Mouse (Mus musculus) limb, embryonic 14.5 days (tissue): ENCODE data around the gene Armc6. TPM values are rescaled to one million over a fixed set of nuclear protein-coding genes. Genes with fewer than 3 reads are reported as not detected.

ENCODE experiments used
- ATAC-seq: fragments of 200-750 bp; cut with Nextera tagmentation; 2 replicates; pipeline ENCODE4 v1.8.0; 2017; ENCODE audit warnings: low read depth, moderate number of reproducible peaks, moderate TSS enrichment; ENCODE audit not compliant: low FRiP score
- DNase-seq: peaks from one replicate; pipeline ENCODE4 v3.0.0-alpha.2; 2015; ENCODE audit warnings: low spot score
- H3K27ac ChIP-seq: fragments of 300-500 bp; sonication (generic); replicated peaks from 2 replicates; pipeline ENCODE4 v1.5.1; 2014; ENCODE audit warnings: low read depth, mild to moderate bottlenecking, low read length, moderate library complexity, mixed read lengths
- H3K27me3 ChIP-seq: fragments of 300-500 bp; sonication (generic); 2 replicates; pipeline ENCODE4 v1.6.1; 2014; ENCODE audit warnings: low read length, mixed read lengths; ENCODE audit not compliant: control insufficient read depth, insufficient read depth
- H3K36me3 ChIP-seq: fragments of 300-500 bp; sonication (generic); 2 replicates; pipeline ENCODE4 v1.6.1; 2014; ENCODE audit warnings: mild to moderate bottlenecking, low read length, moderate library complexity, mixed read lengths; ENCODE audit not compliant: control insufficient read depth, insufficient read depth
- H3K4me1 ChIP-seq: fragments of 300-500 bp; sonication (generic); 2 replicates; pipeline ENCODE4 v1.6.1; 2014; ENCODE audit warnings: antibody characterized with exemption, low read length, mixed read lengths; ENCODE audit not compliant: control insufficient read depth, insufficient read depth
- H3K4me2 ChIP-seq: fragments of 300-500 bp; sonication (generic); replicated peaks from 2 replicates; pipeline ENCODE4 v1.6.1; 2014; ENCODE audit warnings: low read depth, mild to moderate bottlenecking, low read length, moderate library complexity; ENCODE audit not compliant: severe bottlenecking
- H3K4me3 ChIP-seq: fragments of 300-500 bp; sonication (generic); replicated peaks from 2 replicates; pipeline ENCODE4 v1.5.1; 2014; ENCODE audit warnings: low read length
- H3K9ac ChIP-seq: fragments of 300-500 bp; sonication (generic); 2 replicates; pipeline ENCODE4 v1.6.1; 2014; ENCODE audit warnings: mild to moderate bottlenecking, low read depth, low read length, moderate library complexity; ENCODE audit not compliant: severe bottlenecking
- H3K9me3 ChIP-seq: fragments of 300-500 bp; sonication (generic); 2 replicates; pipeline ENCODE4 v1.6.1; 2016; ENCODE audit warnings: low read length; ENCODE audit not compliant: control insufficient read depth
- POLR2A ChIP-seq: fragments of 200-500 bp; IDR thresholded peaks from 2 replicates; pipeline ENCODE4 v1.8.0; 2012; ENCODE audit warnings: inconsistent platforms, mild to moderate bottlenecking, moderate library complexity, borderline replicate concordance; ENCODE audit not compliant: insufficient read depth, insufficient read length; ENCODE audit errors: extremely low read depth
- WGBS: fragments of 180-500 bp; shearing (Covaris S2); extraction: QIAGEN DNeasy Blood & Tissue Kit; methylation state at CpG from one replicate; pipeline ENCODE4 v1.1.7; 2014; 5-methylcytosine and 5-hydroxymethylcytosine counted together
- polyA plus RNA-seq, 2 experiments: library from polyadenylated mRNA; depleted of rRNA in 1 of 2; stranded (reverse) in 1 of 2; unstranded in 1 of 2; fragments of >200 nt; fragmentation: Nextera tagmentation in 1 of 2; extraction: Ambion mirVana in 1 of 2; gene quantifications; 2 replicates each; pipeline versions ENCODE4 v1.2.1 to v1.2.3; 2012 to 2014

The Armc6 gene
- polyA plus RNA-seq, 2 experiments: 26.8 to 35.0 TPM

- WGBS: 22% methylated on average over 1 of the region's 1 CpGs
- Histone ChIP-seq H3K4me3 (no peak overlapping the region), H3K4me1 (no peaks in the 10 kb centered on the region), H3K27ac (no peak overlapping the region), H3K27me3 (no peaks in the 10 kb centered on the region), H3K36me3 (no peaks in the 10 kb centered on the region), H3K9me3 (no peaks in the 10 kb centered on the region), H3K4me2 (no peak overlapping the region), H3K9ac (no peak overlapping the region)
- DNase-seq: no peak
- ATAC-seq: no peak
- TF ChIP-seq POLR2A: no peak
These were observed 26.1 kb downstream of the Armc6 start for GRCm38 (mm10) chr8:70208130-70208529.

- Histone ChIP-seq H3K4me2 (no peak overlapping the region), H3K27ac (no peak overlapping the region), H3K36me3 (no peaks in the 10 kb centered on the region), H3K9me3 (no peaks in the 10 kb centered on the region), H3K4me1 (no peaks in the 10 kb centered on the region), H3K9ac (no peak overlapping the region), H3K4me3 (no peak overlapping the region), H3K27me3 (no peaks in the 10 kb centered on the region)
- no peak for DNase-seq
- ATAC-seq: no peak
- WGBS: 58% methylated on average over 1 of the region's 1 CpGs
- no peak for TF ChIP-seq POLR2A
These were observed 29.5 kb downstream of the Armc6 start for GRCm38 (mm10) chr8:70204757-70205156.

GRCm38 (mm10) chr8:70203072-70203471 is 31.2 kb downstream of the Armc6 start:
- Histone ChIP-seq H3K9ac (no peak overlapping the region), H3K4me2 (no peak overlapping the region), H3K9me3 (no peaks in the 10 kb centered on the region), H3K36me3 (no peaks in the 10 kb centered on the region), H3K27me3 (no peaks in the 10 kb centered on the region), H3K4me1 (no peaks in the 10 kb centered on the region), H3K27ac (no peak overlapping the region), H3K4me3 (no peak overlapping the region)
- ATAC-seq (no peak), DNase-seq (no peak)
- no peak for TF ChIP-seq POLR2A
- 79% methylated on average over 4 of the region's 4 CpGs for WGBS

- no peak overlapping the region for H3K4me2 ChIP-seq
- H3K9ac ChIP-seq: no peak overlapping the region
- DNase-seq (no peak), ATAC-seq (no peak)
- WGBS: 66% methylated on average over 3 of the region's 3 CpGs
- TF ChIP-seq POLR2A: no peak
- H3K9me3 ChIP-seq: no peaks in the 10 kb centered on the region
- H3K36me3 ChIP-seq: no peaks in the 10 kb centered on the region
- H3K27ac ChIP-seq: no peak overlapping the region
- H3K4me3 ChIP-seq: no peak overlapping the region
- H3K4me1 ChIP-seq: no peaks in the 10 kb centered on the region
- H3K27me3 ChIP-seq: no peaks in the 10 kb centered on the region
These were observed 32.8 kb downstream of the Armc6 start for GRCm38 (mm10) chr8:70201417-70201816.

GRCm38 (mm10) chr8:70200098-70200681 is 34.1 kb downstream of the Armc6 start:
- ATAC-seq (no peak), DNase-seq (no peak)
- H3K4me1 ChIP-seq: no peaks in the 10 kb centered on the region
- no peak overlapping the region for H3K9ac ChIP-seq
- H3K4me2 ChIP-seq: no peak overlapping the region
- no peaks in the 10 kb centered on the region for H3K27me3 ChIP-seq
- H3K4me3 ChIP-seq: no peak overlapping the region
- no peaks in the 10 kb centered on the region for H3K9me3 ChIP-seq
- no peak overlapping the region for H3K27ac ChIP-seq
- 83% methylated on average over 5 of the region's 5 CpGs for WGBS
- no peaks in the 10 kb centered on the region for H3K36me3 ChIP-seq
- no peak for TF ChIP-seq POLR2A

- Histone ChIP-seq H3K36me3 (no peaks in the 10 kb centered on the region), H3K4me2 (no peak overlapping the region), H3K4me3 (no peak overlapping the region), H3K27me3 (no peaks in the 10 kb centered on the region), H3K9ac (no peak overlapping the region), H3K27ac (no peak overlapping the region), H3K4me1 (no peaks in the 10 kb centered on the region), H3K9me3 (no peaks in the 10 kb centered on the region)
- WGBS: 54% methylated on average over 7 of the region's 7 CpGs
- TF ChIP-seq POLR2A: no peak
- ATAC-seq (no peak), DNase-seq (no peak)
These were observed 36.7 kb downstream of the Armc6 start for GRCm38 (mm10) chr8:70197603-70198002.
